Mouse (Mus musculus): ENCODE measurements around the gene Akap1.
"Not testable (repeated sequence)": the region's sequence is repeated elsewhere in the genome, so short reads cannot be mapped to it uniquely, and the experiment has no call there.

Gene Akap1

GRCm38 (mm10) chr11:88864458-88865197 is at the start of gene Akap1:
Gene Akap1, minus strand, starts transcription at chr11:88864586.
- peak; percentile 99 for DNase-seq (ENCODE audit: low read depth, low spot score)

DNA sequence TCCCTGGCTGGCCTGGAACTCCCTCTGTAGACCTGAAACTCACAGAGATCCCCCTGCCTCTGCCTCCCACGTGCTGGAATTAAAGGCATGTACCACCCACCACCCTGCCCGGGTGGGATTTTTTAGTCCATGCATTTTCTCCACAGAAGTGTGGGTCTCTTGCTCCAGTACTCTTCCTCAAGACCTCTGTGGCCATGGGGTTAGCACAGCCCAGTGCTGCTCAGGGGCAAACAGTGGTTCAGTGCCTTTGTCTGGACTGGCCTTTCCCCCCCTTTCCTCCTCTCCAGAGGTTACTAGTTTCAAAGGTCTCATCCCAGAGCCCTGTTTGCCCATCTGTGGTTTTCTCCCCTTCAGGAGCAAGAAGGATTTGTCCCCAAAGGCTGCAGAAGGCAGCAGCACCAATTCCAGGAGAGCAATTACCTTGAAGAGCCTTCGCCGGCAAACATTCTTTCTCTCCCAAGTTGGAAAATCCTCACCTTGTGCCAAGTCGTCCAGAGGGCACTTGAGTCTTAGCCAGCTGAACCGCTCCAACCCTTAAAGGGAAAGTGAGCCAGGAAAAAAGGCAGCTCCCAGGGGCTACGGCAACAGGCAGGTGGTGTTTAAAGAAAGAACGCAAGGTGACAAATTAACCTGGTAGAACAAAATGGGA is 45.1 kb upstream of the Akap1 start:
- no peak for DNase-seq (ENCODE audit: low read depth, low spot score)

DNA sequence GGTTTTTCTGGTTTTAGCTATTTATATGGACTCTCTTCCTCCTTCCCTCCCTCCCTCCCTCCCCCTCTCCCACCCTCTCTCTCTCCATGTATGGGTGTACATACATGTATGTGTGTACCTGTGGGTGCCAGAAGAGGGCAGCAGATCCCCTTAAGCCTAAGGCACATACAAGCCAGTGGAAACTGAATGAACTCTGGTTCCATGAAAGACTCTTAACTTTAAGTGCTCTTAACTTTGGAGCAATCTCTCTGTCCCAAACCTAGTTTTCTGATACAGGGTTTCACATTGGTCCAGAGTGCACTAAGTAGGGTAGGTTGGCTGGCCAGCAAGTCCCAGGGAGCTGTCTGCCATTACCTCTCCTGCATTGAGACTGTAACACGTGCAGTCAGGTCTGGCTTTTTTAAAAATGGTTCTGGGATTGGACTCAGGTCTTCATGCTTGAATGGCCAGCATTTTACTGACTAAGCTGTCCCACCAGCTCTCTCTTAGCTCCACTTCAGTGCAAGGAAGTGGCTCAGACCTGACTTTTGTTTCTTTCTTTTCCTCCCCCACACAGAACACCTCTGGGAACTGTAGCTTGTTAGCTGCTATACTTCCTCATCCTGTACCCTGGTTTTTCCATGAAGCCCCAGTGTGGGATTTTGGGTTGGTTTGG is 44.3 kb upstream of the Akap1 start:
- DNase-seq (ENCODE audit: low read depth, low spot score): peak; percentile 86

GRCm38 (mm10) chr11:88907886-88908285 is 43.5 kb upstream of the Akap1 start:
- no peak for DNase-seq (ENCODE audit: low read depth, low spot score)

DNA sequence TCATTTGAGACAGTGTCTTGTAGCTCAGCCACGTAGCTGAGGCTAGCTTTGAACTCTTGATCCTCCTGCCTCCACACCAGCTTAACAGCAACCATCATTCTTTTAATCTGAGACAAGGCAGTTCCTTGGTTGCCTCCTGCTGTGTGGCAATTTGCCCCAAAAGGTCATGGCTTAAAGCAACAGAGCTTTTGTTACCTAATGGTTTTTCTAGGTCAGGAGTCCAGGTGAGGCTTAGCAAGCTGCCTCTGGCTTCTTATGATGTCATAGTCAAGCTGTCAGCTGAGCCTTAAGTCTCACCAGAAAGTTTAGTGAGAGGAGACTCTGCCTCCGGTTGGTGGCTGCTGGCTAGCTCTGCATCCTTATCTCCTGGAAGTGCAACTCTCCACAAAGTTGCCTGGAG is 41.2 kb upstream of the Akap1 start:
- peak; percentile 91 for DNase-seq (ENCODE audit: low read depth, low spot score)

GRCm38 (mm10) chr11:88904080-88904479 is 39.7 kb upstream of the Akap1 start:
- DNase-seq (ENCODE audit: low read depth, low spot score): peak; percentile 38

DNA sequence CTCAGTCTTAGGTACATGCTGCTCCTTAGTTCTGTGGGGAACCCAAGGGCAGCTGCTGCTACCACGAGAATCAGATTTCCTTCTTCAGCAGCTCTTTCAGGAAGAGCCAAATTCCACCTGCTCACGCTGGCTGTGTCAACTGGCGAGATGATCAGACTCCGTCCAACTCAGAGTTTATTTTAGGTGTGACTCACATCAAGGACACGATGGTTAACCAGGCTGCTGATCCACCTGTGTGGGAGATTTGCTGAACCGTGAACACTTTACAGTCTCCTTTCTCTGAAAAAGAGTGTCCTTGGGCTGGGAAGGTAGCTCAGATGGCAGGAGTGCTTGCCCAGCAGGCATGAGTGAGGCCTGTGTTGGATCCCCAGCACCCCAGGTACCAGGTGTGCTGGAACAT is 38.4 kb upstream of the Akap1 start:
- no peak for DNase-seq (ENCODE audit: low read depth, low spot score)

- no peak for DNase-seq (ENCODE audit: low read depth, low spot score)
Observed at GRCm38 (mm10) chr11:88901341-88901802, 37.0 kb upstream of the Akap1 start.

- no peak for DNase-seq (ENCODE audit: low read depth, low spot score)
Observed at GRCm38 (mm10) chr11:88899561-88899960, 35.2 kb upstream of the Akap1 start.

- no peak for DNase-seq (ENCODE audit: low read depth, low spot score)
Observed at GRCm38 (mm10) chr11:88898380-88898763, 34.0 kb upstream of the Akap1 start.

GRCm38 (mm10) chr11:88897624-88898379 is 33.4 kb upstream of the Akap1 start:
- DNase-seq (ENCODE audit: low read depth, low spot score): peak; percentile 76

DNA sequence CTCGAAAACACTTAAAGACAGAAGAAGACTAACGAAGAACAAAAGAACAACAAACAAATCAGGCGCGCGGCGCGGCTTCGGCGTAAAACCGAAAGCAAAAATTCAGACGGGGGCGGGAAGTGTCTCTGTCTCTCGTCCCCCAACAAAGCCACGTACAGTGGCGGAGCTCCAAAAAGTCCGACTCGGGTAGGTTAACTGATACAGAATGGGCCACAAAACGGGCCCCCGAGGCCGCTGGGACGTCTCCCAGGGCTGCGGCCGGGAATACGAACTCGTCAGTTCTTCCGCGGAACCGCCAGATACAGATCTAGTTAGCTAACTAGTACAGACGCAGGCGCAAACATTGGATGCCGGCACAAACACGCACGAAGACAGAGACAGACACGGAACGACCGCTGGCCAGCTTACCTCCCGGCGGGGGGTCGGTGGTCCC is 31.4 kb upstream of the Akap1 start:
- DNase-seq (ENCODE audit: low read depth, low spot score): not testable (repeated sequence)

DNA sequence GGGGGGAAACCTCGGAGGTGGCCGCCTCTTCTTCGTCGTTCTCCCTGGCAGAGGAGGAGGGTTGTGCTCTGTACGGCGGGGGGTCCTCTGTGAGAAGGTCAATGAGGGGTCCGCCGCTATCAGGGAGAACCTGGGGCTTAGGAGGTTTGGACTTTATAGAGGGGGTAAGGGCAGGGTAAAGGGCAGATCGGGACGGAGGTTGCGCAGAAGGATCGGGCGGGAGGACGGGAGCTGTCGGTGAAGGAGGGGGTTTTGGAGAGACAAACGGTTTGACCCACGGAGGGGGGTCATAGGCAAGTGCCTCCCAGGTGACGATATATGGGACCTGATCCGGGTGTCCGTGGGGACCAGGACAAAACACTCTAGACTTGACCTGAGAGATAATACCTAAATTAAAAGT is 30.8 kb upstream of the Akap1 start:
- not testable (repeated sequence) for DNase-seq (ENCODE audit: low read depth, low spot score)

DNA sequence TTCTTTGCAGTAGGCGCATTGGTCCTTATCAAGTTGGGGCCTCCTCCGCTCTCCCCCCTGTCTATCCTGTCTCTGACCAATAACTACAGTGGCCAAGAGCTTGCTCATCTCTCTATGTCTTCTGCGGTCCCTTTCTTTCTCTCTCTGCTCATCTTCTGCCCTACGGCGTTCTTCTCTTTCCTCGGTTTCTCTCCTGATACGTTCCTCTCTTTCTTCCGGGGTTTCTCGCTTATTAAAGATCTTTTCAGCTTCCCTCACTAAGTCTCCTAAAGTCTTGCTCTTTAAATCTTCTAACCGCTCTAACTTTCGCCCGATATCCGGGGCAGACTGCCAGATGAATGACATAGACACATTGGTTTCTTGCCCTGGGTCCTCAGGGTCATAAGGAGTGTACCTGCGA is 29.9 kb upstream of the Akap1 start:
- DNase-seq (ENCODE audit: low read depth, low spot score): not testable (repeated sequence)

- DNase-seq (ENCODE audit: low read depth, low spot score): not testable (repeated sequence)
Observed at GRCm38 (mm10) chr11:88893501-88893900, 29.1 kb upstream of the Akap1 start.

DNA sequence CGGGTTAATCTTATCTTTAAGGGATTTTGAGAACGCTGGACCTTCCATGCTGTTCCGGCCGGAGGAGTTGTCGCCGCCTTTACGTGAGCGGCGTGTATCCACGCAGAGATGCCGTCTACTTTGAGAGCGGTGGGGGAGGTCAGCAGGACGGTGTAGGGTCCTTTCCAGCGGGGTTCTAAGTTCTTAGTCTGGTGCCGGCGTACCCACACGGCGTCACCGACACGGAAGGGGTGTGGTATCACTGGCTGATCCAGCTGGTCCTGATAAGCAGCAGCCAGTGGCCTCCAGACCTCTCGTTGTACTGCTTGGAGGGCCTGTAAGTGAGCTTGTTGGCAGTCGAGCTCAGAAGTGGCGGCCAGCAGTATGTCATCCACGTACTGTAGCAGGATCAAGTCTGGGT is 28.4 kb upstream of the Akap1 start:
- DNase-seq (ENCODE audit: low read depth, low spot score): not testable (repeated sequence)

GRCm38 (mm10) chr11:88891921-88892561 is 27.7 kb upstream of the Akap1 start:
- DNase-seq (ENCODE audit: low read depth, low spot score): not testable (repeated sequence)

- not testable (repeated sequence) for DNase-seq (ENCODE audit: low read depth, low spot score)
Observed at GRCm38 (mm10) chr11:88891446-88891845, 27.1 kb upstream of the Akap1 start.

- DNase-seq (ENCODE audit: low read depth, low spot score): not testable (repeated sequence)
Observed at GRCm38 (mm10) chr11:88890904-88891303, 26.5 kb upstream of the Akap1 start.

DNA sequence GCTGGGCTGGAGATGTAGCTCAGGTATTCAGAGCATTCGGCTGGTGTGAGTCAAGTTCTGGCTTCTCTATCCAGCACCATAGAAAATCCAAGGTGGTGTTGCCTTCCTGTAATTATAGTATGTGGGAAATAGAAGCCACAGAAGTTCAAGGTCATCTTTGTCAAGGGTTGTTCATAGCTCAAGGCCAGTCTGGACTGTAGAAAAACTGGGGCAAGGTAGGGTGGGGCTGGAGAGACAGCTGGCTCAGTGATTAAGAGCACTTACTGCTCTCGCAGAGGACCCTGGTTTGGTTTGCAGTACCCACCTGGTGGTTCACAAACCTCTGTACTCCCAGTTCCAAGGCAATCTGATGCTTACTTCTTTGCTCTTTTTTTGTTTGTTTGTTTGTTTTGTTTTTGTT is 24.6 kb upstream of the Akap1 start:
- no peak for DNase-seq (ENCODE audit: low read depth, low spot score)

- DNase-seq (ENCODE audit: low read depth, low spot score): no peak
Observed at GRCm38 (mm10) chr11:88884376-88885065, 20.1 kb upstream of the Akap1 start.
